Mouse (Mus musculus) embryo, embryonic 10 days (tissue): Measurements from ENCODE around the gene Vmn1r91.
"Not testable (repeated sequence)": the region's sequence is repeated elsewhere in the genome, so short reads cannot be mapped to it uniquely, and the experiment has no call there.

ENCODE experiments used
- DNase-seq: peaks from one replicate; pipeline ENCODE4 v3.0.0-alpha.2; 2015; ENCODE audit warnings: low spot score

Gene Vmn1r91

GRCm38 (mm10) chr7:20099380-20099779 is at the start of gene Vmn1r91:
Gene Vmn1r91, plus strand, starts transcription at chr7:20099680.
- DNase-seq = not testable (repeated sequence)

- DNase-seq = not testable (repeated sequence)
These were observed 35.4 kb upstream of the Vmn1r91 start for GRCm38 (mm10) chr7:20064100-20064499.

GRCm38 (mm10) chr7:20078118-20078517 is 21.4 kb upstream of the Vmn1r91 start:
- not testable (repeated sequence) for DNase-seq

GRCm38 (mm10) chr7:20122479-20122878 is 23.0 kb downstream of the Vmn1r91 start, which contains the start of gene Gm16442:
Gene Gm16442, minus strand, starts transcription at chr7:20122579.
- not testable (repeated sequence) for DNase-seq

GRCm38 (mm10) chr7:20138988-20139387 is 39.5 kb downstream of the Vmn1r91 start, which contains the start of gene Vmn1r93:
Gene Vmn1r93, minus strand, starts transcription at chr7:20139088.
- DNase-seq = not testable (repeated sequence)
